Mouse (Mus musculus) C3H10T1/2 (cell line): ENCODE results near the gene Lrrn4. TPM values are rescaled to one million over a fixed set of nuclear protein-coding genes. Genes with fewer than 3 reads are reported as not detected.

Experiments
- polyA plus RNA-seq, 2 experiments: library from polyadenylated mRNA; unstranded; fragments of >200 nt; fragmentation: generic; extraction: Trizol; gene quantifications; one replicate each; pipeline ENCODE4 v1.2.1; 2012; ENCODE audit warnings: missing spikeins in 2 of 2

Lrrn4 gene
- polyA plus RNA-seq: under 1 TPM in 1 of 2 experiments, not detected in 1; 0.01 TPM

DNA sequence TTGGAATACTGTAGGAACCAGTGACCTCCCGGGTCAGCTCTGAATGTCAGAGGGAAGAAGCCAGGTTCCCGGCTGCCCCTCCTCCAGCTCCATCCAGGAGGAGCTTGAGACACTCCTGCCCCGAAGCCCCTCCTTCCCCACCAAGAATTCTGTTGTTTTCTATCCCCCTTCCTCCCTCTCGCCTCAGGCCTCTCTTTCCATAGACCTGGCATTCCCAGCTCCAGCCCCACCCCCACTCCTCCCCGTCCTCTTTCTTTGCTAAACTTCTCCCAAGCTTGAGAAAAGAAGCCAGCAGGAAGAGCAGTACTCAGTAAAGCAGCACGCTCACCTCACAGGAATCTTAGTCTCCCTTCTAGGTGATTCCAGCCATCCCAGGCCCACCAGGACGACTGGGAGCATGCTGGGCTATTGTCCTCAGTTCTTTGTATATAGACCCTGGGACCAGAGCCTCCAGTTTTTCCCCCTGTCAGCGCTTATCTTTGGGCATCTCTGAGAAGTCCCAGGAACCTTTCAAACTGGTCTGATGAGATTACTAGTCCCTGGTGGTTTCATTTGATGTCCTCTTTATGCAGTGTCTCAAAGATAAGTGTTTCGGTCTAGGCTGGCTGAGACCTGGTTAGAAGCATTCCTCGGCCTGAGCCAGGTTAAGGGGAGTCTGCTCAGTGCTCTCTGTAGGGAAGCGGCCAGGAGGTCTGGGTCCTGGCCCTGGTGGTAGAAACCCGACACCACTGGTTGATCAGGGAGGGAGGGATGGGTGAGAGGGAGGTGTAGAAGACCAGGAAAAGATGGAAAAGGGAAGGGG lies at the start of gene Lrrn4:
Lrrn4 (minus strand) TSS at position 48 of the 802 bp plus-strand sequence.

GRCm38 (mm10) chr2:132846407-132847358 lies 34.0 kb downstream of the Lrrn4 start, which contains the start of gene Crls1:
TSS of gene Crls1 (plus strand) at chr2:132846666.

Other genes starting within 250 kb of the Lrrn4 start
- gene Shld1, start 194.0 kb downstream of the Lrrn4 start, polyA plus RNA-seq: 1 to 10 TPM; 4.0 to 7.8 TPM
- gene Chgb, start 99.6 kb downstream of the Lrrn4 start, polyA plus RNA-seq: under 1 TPM in 1 of 2 experiments, not detected in 1; 0.01 TPM
- gene Trmt6, start 64.8 kb downstream of the Lrrn4 start, polyA plus RNA-seq: 1 to 10 TPM; 2.3 to 4.5 TPM
- 1 to 10 TPM in 1 of 2 experiments, under 1 TPM in 1; 0.13 to 1.8 TPM for gene Mcm8, start 64.8 kb downstream of the Lrrn4 start, polyA plus RNA-seq
- gene Crls1, start 34.2 kb downstream of the Lrrn4 start, polyA plus RNA-seq: 10 to 100 TPM in 1 of 2 experiments, 1 to 10 TPM in 1; 8.5 to 14.0 TPM
- not detected for gene Fermt1, start 65.0 kb upstream of the Lrrn4 start, polyA plus RNA-seq